Comparison of ENCODE assay signal across 8 mouse cellular contexts in the genomic region with DNA sequence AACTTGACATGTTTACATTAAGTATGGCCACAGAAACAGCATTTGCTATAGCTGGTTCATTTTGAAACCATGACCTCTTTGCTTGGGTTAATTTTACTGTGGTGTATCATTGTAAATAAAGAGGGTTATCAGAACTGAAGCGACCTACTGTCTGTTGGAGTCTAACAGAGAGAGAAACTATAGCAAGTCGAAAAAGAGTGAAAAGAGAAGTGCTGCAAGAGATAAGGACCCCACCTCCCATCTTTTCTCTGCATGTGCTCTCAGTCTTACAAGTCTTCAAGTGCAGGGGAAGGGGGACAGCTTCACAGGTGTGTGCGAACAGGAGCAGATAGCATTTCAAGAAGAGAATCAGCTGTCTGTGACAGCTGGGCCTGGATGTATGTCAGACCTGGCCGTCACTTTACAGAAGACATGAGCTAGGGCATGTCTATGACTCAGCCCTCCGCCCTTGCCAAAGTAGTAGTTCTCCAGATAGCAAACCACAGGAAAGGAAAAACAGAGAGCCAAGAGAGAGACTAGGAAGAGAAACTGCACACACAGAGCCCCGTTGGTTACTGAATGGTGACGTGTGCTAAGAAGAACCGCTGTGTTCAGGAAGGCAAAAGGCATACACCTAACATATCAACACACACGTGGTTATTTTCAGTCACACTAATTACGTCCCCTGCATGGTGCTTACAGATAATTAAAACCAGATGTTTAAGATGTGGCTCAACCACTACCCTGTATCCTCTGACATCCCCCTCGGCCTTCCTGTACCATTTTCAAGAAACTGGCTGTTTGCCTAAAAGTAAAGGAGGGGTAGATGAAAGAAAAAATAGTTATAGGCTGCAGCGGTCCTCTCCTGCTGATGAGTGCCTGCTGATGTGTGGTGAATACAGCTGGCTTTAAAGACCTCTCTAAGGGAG.
DNase-seq lines count a peak whose midpoint lies in the region; ATAC-seq and TF ChIP-seq lines count a peak whose summit lies in the region.

No protein-coding gene starts in this region.

- no peak for TF ChIP-seq POLR2A in myocyte (IDR thresholded peaks at IDR 0.05; ENCODE audit: insufficient read length, low read depth)

- H3K79me2 ChIP-seq in myocyte (ENCODE audit: control insufficient read depth, insufficient read depth), result no peaks in the 10 kb centered on the region

- WGBS in embryonic facial prominence, embryonic 13.5 days, result 28% methylated on average over 12 of the region's 12 CpGs

- no peaks in the 10 kb centered on the region for H3K9me3 ChIP-seq in embryonic facial prominence, embryonic 13.5 days

- H3K36me3 ChIP-seq in embryonic facial prominence, embryonic 13.5 days, result no peaks in the 10 kb centered on the region
- no peaks in the 10 kb centered on the region for H3K36me3 ChIP-seq in myocyte (ENCODE audit: control insufficient read depth, insufficient read depth)

- ATAC-seq in embryonic facial prominence, embryonic 13.5 days (ENCODE audit: insufficient number of reproducible peaks, insufficient read depth, low FRiP score, low TSS enrichment, low read depth), result peak; percentile 91

- H3K4me2 ChIP-seq in embryonic facial prominence, embryonic 13.5 days, result peak overlapping the region; percentile 24
- H3K4me2 ChIP-seq in myocyte (ENCODE audit: low read depth), result peak overlapping the region; percentile 80

- DNase-seq in urinary bladder, postnatal 36 days (ENCODE audit: low spot score in 2 of 2), result peak; percentile 27 to 36
- DNase-seq in urinary bladder, adult 2 months (ENCODE audit: low spot score), result no peak
- peak; percentile 68 for DNase-seq in hindlimb bud, embryonic 11.5 days (ENCODE audit: extremely low spot score, low read depth, low spot score)
- no peak for DNase-seq in retina, postnatal 1 day
- no peak for DNase-seq in thymus, postnatal 36 days
- no peak for DNase-seq in layer of hippocampus, adult 9-10 months (ENCODE audit: low spot score)

- no peak overlapping the region for H3ac ChIP-seq in myocyte (ENCODE audit: control insufficient read depth, insufficient read length)

- H3K27ac ChIP-seq in embryonic facial prominence, embryonic 13.5 days, result peak overlapping the region; percentile 87

- peaks cover 43% of the 10 kb centered on the region for H3K4me1 ChIP-seq in embryonic facial prominence, embryonic 13.5 days

- H3K27me3 ChIP-seq in embryonic facial prominence, embryonic 13.5 days, result no peaks in the 10 kb centered on the region
- no peaks in the 10 kb centered on the region for H3K27me3 ChIP-seq in myocyte (ENCODE audit: control insufficient read depth, insufficient read depth, insufficient read length)

- no peak overlapping the region for H3K9ac ChIP-seq in embryonic facial prominence, embryonic 13.5 days

- H3K4me3 ChIP-seq in embryonic facial prominence, embryonic 13.5 days, result no peak overlapping the region
- H3K4me3 ChIP-seq in myocyte, result no peak overlapping the region

TF ChIP-seq in myocyte, 11 proteins besides CTCF, POLR2A, EP300 and RAD21:
- TF ChIP-seq TCF3 (IDR thresholded peaks at IDR 0.05; ENCODE audit: insufficient read length, low read depth) (peak; percentile 64), MYOG (IDR thresholded peaks at IDR 0.05; ENCODE audit: control insufficient read depth in 1 of 3, insufficient read depth in 1 of 3, insufficient read length in 2 of 3, low read depth in 2 of 3) (peak; percentile 49 to 91 (median 80)), MYOD1 (IDR thresholded peaks at IDR 0.05; ENCODE audit: control insufficient read depth in 1 of 3, insufficient read length in 2 of 3, low read depth in 2 of 3) (peak; percentile 32 to 97 (median 92)), TCF12 (IDR thresholded peaks at IDR 0.05; ENCODE audit: insufficient read depth, poor library complexity, severe bottlenecking) (peak; percentile 78), USF1 (IDR thresholded peaks at IDR 0.05; ENCODE audit: low read depth) (no peak), E2F4 (IDR thresholded peaks at IDR 0.05; ENCODE audit: insufficient read depth) (no peak), POLR2AphosphoS2 (IDR thresholded peaks at IDR 0.05; ENCODE audit: insufficient read length, low read depth) (no peak), CEBPB (IDR thresholded peaks at IDR 0.05; ENCODE audit: insufficient read depth, poor library complexity, severe bottlenecking) (no peak)
TF ChIP-seq in myocyte: peak in this region for 4.

Comparison
In these comparisons a context has a peak if more than half of its experiments do, and no peak if none do; other contexts are left out.
1. DNase-seq: peak in urinary bladder, postnatal 36 days (2 of 2) and hindlimb bud, embryonic 11.5 days (single experiment); none in urinary bladder, adult 2 months (single experiment), retina, postnatal 1 day (single experiment), thymus, postnatal 36 days (0 of 2) and layer of hippocampus, adult 9-10 months (single experiment).